Mouse (Mus musculus) gastrocnemius, adult 8-10 months (tissue): ENCODE results near the gene Muc4. TPM values are rescaled to one million over a fixed set of nuclear protein-coding genes. Genes with fewer than 3 reads are reported as not detected.

Experiments
- DNase-seq, 2 experiments: peaks; one replicate each; pipeline ENCODE4 v3.0.0; 2022; ENCODE audit warnings: low spot score in 2 of 2
- total RNA-seq, 4 experiments: library from RNA; stranded (reverse); gene quantifications; 2 replicates each; pipeline ENCODE4 v1.2.4; 2022

Muc4 gene
- total RNA-seq, result under 1 TPM in 2 of 4 experiments, not detected in 2; 0.05 to 0.38 TPM

DNA sequence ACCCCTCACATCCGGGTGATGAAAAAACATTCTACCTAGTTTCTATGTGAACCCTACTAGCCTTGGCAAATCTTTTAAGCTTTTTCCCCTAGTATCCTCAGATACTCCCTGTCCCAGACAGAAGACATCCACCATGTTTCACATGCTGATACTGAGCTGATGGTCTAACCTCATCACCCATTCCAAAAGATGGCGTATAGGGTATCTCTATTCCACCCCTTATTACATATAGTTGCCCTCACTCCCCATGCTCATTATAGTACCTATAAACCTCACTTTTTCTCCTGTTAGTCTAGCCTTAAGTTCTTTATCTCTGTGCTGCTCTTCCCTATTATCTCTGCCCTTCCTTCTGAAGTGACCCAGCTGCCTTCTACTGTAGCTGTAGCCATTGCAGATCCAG, at the start of gene Muc4:
Gene Muc4 (plus strand): TSS at position 301 of the 400 bp plus-strand sequence.
- DNase-seq, result no peak

DNA sequence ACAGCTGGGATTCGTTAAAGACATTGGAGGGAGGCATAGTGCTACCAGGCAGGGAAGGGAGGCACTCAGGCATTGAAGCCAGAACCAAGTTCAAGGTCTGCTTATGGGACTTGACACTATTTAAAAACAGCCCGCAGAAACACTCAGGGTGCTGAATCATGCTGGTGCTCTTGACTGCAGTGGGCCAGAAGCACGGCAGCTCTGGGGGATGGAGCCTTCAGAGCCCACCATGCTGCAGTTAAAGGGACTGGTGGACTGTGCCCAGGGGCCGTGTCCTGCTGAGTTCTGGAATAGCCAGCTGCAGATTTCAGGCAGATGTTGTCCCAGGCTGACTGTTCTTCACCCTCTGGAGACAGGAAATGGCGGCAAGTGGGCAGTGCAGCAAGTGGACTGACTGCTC, 49.7 kb upstream of the Muc4 start:
- no peak for DNase-seq

DNA sequence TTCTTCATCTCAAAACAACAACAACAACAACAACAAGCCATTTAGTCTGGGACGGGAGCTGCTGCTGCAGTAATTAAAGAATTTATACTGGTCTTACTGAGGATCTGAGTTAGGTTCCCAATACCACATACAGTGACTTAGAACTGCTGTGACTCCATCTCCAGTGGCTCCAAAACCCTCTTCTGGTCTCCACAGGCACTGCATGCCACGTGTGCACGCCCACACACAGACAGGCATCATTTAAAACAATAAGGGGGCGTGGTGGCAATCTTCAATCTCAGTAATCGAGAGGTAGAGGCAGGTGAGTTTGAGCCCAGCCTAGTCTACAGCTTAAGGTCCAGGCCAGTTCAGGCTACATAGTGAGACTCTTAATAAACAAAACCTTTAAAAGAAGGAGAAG, 48.5 kb upstream of the Muc4 start:
- DNase-seq, result no peak

DNA sequence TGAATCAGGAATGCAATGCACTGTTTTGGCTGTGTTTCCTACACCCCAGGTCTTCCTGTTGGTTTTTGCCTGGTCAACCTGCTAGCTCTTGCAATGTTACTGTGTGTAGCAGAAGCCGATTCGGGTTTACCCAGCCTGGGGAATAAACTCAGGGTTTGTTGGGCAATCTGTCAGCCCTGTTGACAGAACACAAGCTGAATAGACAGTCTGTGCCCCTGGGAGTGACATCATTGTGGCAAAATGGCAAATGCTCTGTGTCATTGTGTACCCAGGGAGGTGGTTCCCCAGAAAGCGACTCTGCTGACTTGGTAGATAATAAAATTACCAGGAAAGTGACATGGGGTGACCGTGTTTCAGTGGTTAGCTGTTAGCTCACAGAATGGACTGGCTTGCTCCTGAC, 46.9 kb upstream of the Muc4 start:
- no peak for DNase-seq

DNA sequence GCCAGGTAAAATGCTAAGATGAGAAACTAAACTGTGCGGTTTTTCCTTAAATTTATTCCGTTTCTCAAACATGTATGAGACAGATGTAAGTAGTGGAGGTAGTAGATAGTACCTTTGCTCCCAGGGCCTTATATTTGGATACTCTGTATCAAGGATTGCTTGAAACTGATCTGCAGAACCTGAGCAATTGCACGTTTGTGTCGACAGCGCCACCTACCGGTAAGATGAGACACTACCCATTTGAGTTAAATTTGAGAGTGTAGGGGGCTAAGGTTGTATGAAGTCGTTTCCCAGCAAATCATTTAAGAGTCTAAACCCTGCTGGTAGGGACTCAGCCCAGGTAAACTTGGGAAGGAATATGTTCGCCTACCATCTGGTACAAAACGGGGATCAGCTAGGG, 46.2 kb upstream of the Muc4 start:
- no peak for DNase-seq

DNA sequence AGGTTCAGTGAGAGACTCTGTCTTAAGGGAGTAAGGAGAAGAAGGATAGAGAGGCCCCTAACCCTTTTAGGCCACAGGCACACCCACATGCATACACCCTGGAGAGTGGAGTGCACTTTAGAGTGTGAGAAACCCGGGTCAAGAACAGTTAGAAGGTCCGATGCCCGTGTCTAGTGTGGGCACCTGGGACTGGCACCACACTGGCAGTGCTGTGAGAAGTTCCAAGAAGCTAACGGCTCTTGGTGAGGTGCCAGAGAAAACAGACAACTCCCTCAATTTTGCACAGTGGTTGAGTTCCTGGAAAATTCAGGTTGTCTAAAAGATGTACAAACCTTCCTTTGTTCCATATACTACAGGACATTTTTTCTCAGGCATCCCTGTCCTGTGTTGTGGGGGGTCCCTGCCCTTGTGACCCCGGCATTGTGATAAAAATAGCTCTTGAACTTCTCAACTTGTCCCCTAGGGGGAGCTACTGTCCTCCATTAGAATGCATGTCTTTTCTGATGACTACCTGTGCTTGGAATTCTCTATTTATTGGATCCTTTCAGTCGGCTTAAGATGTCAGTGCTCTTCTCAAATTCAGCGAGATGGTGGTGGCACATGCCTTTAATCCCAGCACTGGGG, 38.7 kb upstream of the Muc4 start:
- no peak for DNase-seq

DNA sequence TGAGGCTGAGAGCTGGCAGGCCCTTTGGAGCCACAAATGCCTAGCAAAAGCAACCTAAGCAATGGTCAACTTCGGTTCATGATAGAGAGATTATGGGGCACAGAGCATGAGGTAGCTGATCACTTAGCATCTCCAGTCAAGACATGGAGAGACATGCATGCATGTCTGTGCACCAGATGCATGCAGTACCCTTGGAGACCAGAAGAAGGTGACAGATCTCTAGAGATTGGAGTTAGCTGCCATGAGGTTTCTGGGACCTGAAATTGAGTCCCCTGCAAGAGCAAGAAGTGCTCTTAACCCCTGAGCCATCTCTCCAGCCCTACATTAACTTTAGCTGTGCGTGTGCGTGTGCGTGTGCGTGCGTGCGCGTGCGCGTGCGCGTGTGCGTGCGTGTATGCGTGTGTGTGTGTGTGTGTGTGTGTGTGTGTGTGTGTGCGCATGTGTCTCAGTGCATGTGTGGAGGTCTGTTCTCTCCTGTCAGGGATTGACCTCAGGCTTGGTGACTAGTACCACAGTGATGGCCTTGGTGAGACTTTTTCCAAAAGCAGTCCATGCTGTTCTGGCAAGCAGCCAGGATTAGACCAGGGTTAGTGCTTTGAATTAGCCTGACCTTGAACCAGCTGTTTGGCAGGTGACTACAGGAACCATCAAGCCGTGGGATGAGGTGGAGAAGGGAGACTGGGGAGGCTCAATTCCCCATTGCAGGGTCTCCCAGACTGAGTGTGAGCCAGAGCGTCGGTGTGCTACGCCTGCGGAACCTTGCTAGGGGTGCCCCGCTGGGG, 37.8 kb upstream of the Muc4 start:
- DNase-seq, result no peak

DNA sequence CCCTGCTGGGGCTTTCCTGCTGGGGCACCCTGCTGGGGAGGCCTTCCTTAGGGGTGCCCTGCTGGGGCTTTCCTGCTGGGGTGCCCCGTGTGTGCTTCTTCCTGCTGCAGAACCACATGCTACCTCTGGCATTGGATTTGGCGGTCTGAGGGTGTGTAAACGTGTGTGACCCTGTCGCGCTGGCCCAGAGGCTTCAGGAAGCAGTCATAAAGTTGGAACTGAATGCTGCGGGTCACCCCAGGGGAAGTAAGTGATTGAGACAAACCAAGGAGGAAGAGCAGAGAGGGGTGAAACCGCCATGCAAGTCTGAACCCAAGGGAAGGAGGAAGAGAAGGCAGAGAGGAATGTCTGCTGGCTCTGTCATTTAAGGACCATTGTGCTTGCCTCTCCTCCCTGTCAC, 37.1 kb upstream of the Muc4 start:
- no peak for DNase-seq

DNA sequence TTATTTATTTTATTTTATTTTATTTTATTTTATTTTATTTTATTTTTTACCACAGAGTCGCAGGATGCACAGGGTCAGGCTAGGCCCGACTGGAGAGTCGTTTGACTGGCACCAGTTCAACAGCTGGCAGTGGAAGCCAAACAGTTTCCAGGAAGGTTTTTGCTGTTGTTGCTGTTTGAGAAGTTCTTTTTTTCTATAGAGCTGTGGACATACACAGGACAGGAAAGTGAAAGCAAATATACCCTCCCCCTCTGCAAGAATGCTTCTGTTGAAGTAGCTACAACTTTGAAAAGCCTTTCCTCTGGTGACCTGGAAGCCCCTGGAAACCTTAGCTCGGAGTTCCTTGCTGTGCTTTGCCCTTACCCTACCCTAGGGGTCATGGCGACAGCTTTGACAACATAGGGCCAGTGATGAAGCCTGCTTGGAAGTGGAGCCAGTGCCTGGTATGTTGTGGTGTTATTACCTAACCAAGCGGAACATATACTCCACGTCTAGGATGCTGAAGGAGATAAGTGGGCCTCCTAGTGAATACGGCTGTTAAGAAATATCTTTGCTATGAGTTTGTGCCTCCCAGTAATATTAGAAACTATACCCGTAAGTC, 32.3 kb upstream of the Muc4 start:
- no peak for DNase-seq

DNA sequence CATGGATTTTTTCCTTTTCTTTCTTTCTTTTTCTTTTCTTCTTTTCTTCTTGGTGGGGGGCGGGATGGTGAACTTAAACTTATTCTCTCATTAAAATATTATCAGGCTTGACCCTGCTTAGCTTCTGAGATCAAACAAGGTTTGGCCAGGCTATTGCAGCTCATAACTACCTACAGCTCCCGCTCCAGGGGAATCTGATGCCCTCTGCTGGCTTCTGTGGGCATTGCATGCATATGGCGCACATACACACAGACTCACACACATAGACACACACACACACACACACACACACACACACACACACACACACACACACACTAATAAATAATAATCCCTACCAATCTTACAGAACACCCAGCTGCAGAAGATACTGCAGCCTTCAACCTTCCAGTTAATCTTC, 30.1 kb upstream of the Muc4 start:
- DNase-seq, result no peak

DNA sequence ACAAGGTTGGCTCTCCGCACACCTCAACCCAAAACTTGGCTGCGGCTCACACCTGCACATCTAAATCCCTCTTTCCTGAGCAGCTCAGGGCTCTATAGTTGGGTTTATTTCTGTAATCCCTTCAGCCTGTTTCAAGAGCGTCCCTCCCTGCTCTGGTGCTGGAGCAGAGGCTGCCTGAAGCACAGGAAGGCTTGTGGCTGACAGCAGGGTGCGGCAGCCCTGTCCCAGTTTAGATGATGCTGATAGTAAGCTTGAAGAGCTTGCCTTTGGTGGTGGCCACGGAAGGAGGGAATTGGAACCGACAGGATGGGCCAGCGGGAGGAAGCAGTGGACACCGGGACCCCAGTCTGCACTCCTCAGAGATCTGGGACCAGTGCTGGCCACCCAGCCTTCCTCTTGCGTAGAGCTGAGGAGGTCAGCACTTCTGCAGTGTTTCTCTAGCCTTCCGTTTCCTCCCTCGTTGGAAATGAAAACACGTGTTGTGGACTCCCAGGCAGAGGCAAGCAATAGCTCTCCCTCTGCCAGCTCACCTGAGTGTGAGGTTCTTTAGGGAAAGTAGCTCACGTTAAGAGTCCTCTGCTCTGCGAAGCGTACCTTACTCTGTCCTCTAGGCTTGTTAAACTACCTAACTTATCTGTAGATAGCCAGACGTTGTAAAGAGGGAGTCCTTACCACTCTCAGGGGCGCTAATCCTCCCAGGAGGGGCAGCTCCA, 28.4 kb upstream of the Muc4 start:
- no peak for DNase-seq

DNA sequence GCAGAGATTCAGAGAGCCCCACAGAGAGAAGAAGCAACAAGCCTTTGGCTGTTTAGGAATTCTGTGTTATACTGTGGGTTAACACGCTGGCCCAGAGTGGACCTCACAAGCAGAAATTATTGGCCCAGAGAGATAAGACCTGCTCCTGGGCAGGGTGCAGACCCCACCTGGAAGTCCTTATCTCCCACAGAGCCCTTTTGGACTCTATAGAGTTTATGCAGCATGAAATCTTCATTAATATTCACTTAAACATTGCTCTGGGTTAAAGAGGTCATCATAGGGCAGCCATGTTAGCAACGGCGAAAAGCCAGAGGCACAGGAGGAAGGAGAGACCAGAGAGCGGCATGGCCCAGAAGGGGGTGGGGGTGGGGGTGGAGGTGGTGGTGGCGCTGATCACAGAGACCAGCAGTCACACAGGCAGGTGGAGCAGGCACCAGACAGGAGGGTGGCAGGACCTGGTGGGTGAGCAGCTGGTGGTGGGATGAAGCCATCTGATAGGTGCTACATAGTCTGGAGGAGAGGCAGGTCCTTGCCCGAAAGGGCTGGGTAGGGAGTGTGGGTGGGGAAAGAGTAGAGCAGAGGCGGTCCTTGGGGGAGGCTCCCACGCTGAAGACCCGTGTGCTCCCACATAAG, 27.7 kb upstream of the Muc4 start:
- DNase-seq, result no peak

DNA sequence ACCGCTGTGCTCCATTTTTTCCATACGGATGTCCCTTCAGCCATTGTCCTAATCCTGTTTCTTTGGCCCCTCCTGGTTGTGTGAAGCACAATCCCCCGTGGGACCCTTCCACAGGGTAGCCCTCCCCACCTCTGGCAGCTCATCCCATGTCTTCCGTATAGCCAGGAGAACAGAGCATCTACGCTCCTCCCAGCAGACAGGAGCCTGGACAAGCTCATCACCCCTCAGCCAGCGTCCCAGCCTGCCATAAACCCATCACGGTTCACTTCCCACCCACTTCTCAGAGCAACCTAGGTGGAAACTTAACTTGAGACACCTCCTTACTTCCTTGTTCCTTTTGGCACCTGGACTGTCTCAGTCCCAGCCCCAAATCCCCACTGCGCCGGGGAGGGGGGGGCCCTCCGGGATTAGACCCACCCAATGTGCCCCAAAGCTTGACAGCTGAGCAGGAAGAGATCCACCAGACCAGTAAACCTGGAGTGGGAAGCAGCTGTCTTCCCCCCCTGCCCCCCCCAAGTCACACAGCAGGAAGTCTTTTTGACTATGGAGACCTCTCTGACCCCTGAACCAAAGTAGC, 27.1 kb upstream of the Muc4 start:
- no peak for DNase-seq

DNA sequence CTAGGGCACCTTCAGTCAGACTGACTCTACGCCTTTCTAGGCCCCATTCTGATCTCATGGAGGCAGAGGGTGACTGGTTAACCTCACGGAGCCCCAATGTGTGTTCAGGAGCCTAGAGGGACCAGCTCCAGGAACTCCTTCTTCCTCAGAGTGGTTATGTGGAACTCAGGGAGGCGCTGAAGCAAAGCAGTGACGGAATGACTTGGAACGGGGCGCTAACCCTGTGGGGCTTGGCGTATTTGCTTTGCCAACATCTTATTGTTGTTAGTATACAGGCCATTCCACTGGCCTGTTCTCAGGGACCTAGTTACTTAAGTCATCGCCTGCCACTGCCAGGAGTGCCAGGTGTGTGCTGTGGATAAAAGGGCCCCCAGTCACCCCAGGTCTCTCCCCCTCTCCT, 26.6 kb upstream of the Muc4 start:
- no peak for DNase-seq

DNA sequence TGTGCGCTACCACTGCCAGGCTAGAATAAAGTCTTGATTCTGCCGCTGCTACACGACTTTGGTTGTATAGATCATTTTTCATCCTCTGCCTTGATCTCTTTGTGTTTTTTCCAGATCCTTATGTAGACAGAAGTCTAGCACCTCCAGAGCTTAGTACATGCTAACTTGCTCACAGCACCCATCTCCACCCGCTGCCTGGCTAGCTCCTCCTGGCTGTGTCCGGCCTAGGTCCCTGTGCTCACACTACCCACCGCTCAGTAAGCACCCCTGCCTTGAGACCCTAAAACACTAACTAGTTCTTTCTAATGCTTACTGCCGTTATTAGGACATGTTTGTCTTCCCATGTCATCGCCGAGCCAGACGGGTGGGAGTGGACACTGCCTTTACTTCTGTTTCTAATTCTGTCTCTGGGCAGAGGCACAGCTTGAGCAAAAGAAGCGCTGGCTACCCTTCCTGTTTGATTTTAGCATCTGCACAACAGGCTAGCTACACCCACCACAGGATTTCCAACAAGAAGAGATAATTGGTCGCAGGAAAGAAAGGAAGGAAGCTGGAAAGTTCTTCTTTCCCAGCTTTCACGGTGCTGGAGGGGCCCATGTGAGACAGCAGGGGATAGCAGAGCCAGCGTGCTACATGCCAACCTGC, 25.1 kb upstream of the Muc4 start:
- DNase-seq, result no peak

DNA sequence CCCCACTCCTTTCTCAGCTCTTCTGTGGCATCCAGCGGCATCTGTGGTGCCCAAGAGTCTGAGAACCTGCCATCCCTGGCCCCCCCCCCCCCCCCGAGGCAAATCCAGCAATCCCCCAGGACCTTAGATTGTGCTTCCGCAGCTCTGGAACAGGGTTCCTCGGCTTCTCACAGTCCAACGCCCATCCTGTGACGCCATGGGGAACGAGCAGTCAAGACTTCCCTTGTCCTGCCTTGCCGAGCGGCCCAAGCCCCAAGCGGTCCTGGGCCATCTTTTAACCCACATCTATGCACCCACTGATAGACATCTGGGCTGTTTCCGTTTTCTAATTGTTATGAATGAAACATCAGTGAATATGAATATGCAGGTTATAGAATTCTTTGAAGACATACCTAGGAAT, 23.5 kb upstream of the Muc4 start:
- DNase-seq, result no peak

DNA sequence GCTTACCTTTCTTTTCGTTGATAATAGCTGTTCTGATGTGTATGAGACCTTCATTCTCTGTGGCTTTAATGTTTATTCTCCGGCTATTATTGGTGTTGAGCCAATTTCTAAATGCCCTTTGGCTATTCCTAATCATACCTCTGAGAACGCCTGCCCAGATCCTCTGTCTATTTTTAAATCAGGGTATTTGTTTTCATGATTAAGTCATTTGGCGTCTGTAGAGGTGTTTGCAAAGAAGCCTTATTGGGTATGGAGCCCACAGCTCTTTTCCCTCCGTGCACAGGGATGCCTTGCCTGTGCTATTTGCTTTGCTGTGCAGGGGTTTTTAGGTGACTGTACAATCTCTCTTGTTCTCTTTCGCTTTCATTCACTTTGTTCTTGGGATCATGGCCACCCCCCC, 22.1 kb upstream of the Muc4 start:
- DNase-seq, result no peak

DNA sequence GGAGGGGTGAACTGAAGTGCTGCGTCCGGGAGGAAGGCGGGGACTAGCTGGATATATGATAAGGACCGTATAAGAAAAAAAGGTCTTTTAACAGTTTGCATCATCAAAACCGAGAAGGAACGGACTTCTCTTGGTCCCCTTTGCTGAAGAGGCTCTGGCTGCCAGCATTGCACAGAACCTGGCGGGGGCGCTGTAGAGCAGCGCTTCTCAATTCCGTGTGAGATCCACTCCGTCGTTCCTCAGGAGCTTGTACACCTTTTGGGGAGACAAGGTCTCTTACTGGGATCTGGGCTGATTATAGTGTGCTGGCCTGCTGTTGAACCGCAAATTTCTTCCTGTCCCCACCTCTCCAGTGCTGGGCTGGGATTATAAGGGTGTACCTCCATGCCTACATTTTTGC, 20.3 kb upstream of the Muc4 start:
- DNase-seq, result no peak

DNA sequence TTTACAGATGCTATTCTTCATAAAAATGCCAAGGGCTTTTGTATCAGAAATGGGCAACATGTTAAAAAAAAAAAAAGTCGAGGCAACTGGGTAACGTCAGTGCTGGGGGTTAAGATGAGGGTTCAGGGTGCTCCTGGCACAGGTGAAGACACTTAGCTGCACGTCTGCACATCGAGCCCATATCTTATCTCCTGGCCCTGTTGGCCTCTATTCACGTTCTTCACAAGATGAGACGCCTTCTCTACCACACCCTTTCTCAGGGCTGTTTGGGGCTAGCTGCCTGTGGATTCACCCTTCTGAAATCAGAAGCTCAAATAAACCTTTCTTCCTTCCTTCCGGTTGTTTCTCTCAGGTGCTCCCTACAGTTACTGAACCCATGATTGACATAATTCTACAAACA, 12.5 kb upstream of the Muc4 start:
- no peak for DNase-seq

DNA sequence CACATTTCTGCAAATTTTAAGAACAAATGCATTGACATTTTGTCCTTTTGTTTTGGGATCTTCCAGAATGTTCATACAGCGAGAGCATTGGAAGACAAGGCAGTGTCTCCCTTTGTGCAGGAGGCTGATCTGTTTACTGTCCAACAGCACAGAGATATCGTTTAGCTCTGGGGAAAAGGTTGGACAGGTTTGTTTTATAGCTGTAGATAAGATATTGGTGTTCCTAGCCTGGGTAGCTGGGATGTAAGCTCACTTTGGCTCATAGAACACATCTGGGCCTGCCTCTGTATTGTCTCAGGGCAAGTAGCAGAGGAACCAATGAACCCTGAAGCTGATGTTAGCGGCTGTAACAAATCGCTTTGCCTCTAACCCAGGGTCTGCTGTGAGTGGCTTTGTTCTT, 11.9 kb upstream of the Muc4 start:
- no peak for DNase-seq

DNA sequence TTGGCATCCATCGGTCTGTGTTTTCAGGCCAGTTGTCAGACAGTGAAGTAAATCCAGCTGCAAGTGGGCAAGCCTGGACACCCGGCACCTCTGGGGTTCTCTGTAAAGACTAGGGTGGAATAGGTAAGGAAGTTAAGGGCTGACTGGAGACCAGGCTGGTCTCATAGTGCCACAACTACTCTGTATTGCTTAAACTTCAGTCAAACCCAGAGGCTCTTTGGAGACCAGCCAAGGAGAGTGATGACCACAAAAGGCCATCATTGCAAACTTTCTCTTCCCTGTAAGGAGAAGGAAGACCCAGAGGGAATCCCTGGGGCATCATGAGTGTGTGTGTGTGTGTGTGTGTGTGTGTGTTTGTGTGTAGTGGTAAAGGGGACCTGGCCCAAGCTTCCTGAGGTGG, 11.4 kb upstream of the Muc4 start:
- DNase-seq, result no peak
